Mouse (Mus musculus): ENCODE measurements around the gene Txnrd2.

Txnrd2 gene

GRCm38 (mm10) chr16:18426215-18426791, at the start of gene Txnrd2:
Gene Txnrd2 (plus strand): TSS chr16:18426384.
- peak; percentile 90 to 92 for DNase-seq (ENCODE audit: low spot score in 2 of 2)

GRCm38 (mm10) chr16:18377203-18377602, 49.0 kb upstream of the Txnrd2 start:
- no peak for DNase-seq (ENCODE audit: low spot score in 2 of 2)

- no peak for DNase-seq (ENCODE audit: low spot score in 2 of 2)
Measured at GRCm38 (mm10) chr16:18378489-18378888, 47.7 kb upstream of the Txnrd2 start.

DNA sequence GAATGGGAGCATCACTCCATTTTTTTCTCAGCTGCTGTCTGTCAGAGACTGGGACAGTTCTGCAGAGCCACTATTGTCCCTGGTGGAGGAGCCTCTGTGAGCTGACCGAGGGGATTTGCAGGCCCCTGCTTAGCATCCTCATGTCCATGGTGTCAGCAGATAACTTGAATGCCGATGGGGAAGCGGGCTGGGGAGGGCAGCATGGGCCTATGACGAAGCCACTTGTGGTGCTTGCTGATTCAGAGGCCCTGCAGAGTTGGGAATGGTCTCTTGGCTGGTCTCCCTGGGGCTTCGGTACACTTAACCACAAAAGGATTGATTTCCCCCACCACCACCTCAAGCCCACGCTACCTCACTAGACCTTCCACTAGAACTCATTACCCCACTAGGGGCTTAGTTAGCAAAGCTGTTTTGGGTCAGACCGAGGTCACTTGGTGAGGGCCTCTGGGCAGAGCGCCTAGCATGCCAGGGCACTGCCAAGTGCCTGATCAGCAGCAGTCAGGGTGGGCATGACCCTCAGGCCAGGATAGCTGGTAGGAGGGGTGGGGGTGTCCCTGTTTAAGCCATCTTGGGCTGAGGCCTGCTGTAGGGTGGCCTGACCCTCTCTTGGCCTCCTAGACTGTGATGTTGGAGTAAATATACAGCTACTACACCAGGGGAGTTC, 46.7 kb upstream of the Txnrd2 start:
- DNase-seq (ENCODE audit: low spot score in 2 of 2) = no peak

DNA sequence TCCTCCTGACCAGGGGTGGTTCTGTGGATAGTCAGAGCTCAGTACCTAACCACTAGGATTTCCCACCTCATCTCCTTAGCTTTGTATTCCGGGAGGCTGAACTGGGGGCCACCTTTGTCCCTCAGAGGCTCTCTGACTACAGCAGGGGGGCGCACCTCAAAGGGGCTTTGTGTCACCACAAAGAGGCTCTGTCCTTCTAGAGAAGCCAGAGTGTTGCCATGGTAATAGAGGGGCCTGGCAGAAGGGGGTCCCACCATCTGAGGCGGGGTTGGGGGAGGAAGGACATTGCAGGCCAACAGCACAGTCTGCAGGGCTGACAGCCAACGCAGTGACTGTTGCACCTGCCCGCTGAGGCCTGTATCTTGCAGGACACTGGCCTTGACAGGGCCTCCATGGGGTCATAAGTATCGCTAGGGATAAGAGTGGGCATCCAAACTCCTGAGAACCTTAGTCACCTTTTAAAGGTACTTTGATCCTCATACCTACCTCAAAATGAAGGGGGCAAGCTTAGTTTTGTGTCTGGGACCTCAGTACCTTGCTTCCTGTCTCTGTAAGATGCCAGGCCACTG, 45.6 kb upstream of the Txnrd2 start:
- no peak for DNase-seq (ENCODE audit: low spot score in 2 of 2)

GRCm38 (mm10) chr16:18381621-18382258, 44.4 kb upstream of the Txnrd2 start:
- no peak for DNase-seq (ENCODE audit: low spot score in 2 of 2)

- DNase-seq (ENCODE audit: low spot score in 2 of 2) = no peak
Measured at GRCm38 (mm10) chr16:18383045-18383726, 43.0 kb upstream of the Txnrd2 start.

DNA sequence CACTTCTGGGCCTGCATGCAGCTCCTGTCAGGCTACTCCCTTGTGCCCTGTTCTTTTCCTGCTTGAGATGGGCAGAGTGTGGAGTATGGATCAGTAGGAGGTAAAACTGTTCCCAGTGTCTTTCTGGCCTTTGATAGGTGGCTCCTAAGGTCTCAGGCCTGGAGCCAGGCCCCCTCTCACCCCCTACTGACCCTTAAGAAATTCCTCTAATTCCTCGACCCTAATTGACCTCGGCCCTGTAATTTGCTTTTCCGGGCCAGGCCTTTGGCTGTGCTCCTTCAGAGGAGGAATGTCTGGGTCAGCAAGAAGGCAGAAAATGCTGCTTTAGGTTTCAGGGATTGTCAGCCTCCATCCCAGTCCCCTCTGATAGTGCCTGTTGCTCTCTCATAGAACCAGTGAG, 42.4 kb upstream of the Txnrd2 start:
- DNase-seq (ENCODE audit: low spot score in 2 of 2) = no peak

GRCm38 (mm10) chr16:18384211-18384610, 42.0 kb upstream of the Txnrd2 start:
- no peak for DNase-seq (ENCODE audit: low spot score in 2 of 2)

DNA sequence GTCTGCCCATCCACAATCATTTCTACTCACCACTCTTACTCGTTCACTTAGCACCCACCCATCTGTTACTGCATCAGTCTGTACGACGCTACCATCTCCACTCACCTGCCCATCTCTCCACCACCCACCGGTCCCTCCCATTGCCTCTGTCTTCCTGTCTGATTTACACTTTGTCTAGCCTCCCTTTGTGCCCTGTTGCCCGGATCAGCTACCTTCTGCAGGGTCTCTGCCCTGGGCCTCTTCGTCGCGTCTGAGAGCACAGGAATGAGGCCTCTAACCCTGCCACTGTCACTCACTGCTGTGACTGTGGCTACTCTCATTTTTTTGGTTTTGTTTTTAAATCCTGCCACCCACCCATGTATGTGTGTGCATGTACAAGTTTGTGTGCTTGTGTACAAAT, 41.5 kb upstream of the Txnrd2 start:
- no peak for DNase-seq (ENCODE audit: low spot score in 2 of 2)

GRCm38 (mm10) chr16:18385411-18385810, 40.8 kb upstream of the Txnrd2 start:
- no peak for DNase-seq (ENCODE audit: low spot score in 2 of 2)

DNA sequence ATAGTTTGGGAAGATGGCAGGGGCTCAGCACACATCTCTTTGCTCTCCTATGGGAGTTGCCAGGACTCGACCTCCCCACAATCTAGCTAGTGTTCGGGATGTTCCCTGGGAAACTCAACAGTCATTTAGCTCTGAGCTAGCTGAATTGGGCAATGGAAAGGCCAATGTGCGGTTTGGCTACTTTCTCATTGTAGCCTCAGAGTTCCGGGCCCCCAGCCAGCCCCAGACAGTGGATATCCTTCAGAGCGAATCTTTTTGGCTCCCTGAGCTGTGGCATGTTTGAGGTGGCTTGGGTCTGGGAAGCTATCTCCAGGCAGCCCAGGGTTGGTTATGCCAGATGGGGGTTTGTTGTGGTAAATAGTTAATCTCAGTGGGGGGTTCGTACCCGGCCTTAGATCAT, 39.7 kb upstream of the Txnrd2 start:
- no peak for DNase-seq (ENCODE audit: low spot score in 2 of 2)

DNA sequence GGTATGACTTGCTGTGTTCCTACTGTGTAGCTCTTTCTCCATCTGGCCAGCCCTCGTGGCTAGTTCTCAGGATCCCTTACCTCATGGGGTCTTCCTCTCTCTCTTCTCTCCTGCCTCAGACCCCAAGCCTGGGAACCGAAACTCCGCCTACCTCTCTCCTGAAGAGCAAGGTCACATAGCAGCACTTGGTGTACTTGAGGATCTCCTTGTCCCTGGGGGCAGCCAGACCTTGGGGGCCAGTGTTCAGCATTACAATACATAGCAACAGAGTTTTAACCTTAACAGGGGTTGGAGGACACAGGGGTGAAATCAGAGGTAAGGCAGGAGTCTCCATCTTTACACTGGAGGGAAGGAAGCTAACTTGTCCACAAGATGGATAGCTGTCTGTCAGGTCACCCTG, 39.2 kb upstream of the Txnrd2 start:
- no peak for DNase-seq (ENCODE audit: low spot score in 2 of 2)

GRCm38 (mm10) chr16:18387704-18388582, 38.2 kb upstream of the Txnrd2 start:
- no peak for DNase-seq (ENCODE audit: low spot score in 2 of 2)

DNA sequence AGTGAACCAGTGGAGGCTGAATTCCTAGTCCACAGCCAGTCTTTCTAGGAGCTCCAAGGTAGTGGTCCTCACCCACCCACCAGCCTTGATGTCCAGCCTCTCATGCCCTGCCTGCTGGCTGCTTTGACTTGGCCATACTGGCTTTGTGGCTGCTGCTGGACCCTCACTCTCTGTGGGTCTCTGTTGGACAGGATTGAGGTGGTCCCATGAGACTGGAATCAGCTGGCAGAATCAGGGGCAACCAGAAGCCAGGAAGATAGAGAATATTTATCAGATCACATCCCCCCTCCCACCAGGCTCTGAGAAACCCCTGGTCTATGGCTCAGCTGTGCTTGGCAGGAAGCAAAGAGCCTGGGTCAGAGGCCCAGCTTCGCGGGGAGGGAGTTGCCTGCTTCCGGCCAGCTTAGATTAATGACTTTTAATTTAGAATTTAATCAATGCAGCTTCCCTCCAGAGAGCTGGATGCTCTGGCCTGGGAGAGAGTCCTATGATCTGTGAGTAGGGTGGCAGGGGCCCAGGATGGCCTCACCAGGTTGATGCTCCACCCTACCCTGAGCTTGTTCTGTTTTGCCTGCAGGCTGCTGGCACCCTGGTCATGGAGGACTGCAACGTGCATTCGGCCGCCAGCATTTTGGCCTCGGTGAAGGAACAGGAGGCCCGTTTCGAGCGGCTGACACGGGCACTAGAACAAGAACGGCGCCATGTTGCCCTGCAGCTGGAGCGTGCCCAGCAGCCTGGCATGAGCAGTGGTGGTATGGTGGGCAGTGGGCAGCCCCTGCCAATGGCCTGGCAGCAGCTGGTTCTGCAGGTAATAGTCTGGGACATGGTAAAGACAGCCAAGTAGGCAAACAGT, 37.4 kb upstream of the Txnrd2 start:
- DNase-seq (ENCODE audit: low spot score in 2 of 2) = no peak

- DNase-seq (ENCODE audit: low spot score in 2 of 2) = no peak
Measured at GRCm38 (mm10) chr16:18390399-18390798, 35.8 kb upstream of the Txnrd2 start.

- DNase-seq (ENCODE audit: low spot score in 2 of 2) = no peak
Measured at GRCm38 (mm10) chr16:18391127-18391526, 35.1 kb upstream of the Txnrd2 start.

DNA sequence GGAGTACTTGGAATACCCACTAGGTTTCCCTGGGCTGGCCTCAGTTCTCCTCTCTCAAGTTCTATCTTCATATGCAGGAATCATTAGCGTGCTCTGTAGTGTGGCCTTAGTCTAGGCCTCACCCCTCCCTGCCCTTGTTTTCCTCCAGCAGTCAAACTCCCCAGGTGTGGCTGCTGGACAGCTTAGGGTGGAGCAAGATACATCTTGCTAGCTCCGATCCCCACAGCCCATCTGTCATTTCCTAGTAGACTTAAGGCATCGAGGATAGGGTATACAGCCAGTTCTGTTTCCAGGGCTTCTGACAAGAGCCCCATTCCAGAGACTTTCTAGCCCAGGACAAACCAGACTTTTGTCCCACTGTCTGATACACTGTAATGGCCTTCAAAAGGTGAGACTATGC, 34.5 kb upstream of the Txnrd2 start:
- DNase-seq (ENCODE audit: low spot score in 2 of 2) = no peak

- DNase-seq (ENCODE audit: low spot score in 2 of 2) = peak; percentile 86 to 92
Measured at GRCm38 (mm10) chr16:18392469-18393426, 33.4 kb upstream of the Txnrd2 start.
